Mouse (Mus musculus) embryonic fibroblast, embryonic 13.5 days (primary cell): Measurements from ENCODE around the gene Scaper.

Experiments
- CTCF ChIP-seq: IDR thresholded peaks from 2 replicates; pipeline ENCODE4 v1.5.1; 2011; ENCODE audit warnings: mild to moderate bottlenecking, control low read depth, low read length, moderate library complexity, borderline replicate concordance; ENCODE audit not compliant: insufficient read depth
- POLR2A ChIP-seq: IDR thresholded peaks from 2 replicates; pipeline ENCODE4 v1.6.1; 2011; ENCODE audit warnings: low read depth, mild to moderate bottlenecking, control low read depth, low read length, moderate library complexity

DNA sequence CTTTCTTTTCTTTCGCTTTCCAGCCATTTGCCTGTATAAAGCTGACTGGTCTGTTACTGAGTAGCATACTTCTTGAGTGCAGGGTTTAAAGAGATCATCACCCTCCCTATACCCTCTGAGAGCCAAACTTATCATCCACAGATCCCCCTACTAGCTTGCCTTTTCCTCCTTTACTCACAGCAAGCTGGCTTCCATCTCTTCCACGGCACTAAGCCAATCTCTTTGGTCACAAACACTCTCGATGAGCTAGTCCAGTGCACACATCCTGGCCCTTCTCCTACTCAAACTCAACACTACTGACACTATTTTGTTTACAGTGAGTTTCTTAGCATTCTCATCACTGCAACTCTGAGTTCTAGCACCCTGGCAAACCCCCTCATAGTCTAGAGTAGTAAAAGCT, 430.0 kb downstream of the Scaper start:
- TF ChIP-seq POLR2A (no peak), CTCF (no peak)
